Mouse (Mus musculus) erythroblast, adult 5-6 weeks (primary cell): Measurements from ENCODE around the gene Spcs2. TPM values are rescaled to one million over a fixed set of nuclear protein-coding genes. Genes with fewer than 3 reads are reported as not detected.

Experiments
- ATAC-seq: replicated peaks from 2 replicates; pipeline ENCODE4 v1.8.0; 2016; ENCODE audit warnings: moderate number of reproducible peaks, mild to moderate bottlenecking, moderate TSS enrichment, inconsistent platforms; ENCODE audit not compliant: poor library complexity, low FRiP score, severe bottlenecking
- total RNA-seq, 2 experiments: library from RNA; stranded (forward) in 1 of 2; stranded (reverse) in 1 of 2; fragments of 150-400 nt in 1 of 2; fragments of 200-764, 138-1000 nt in 1 of 2; gene quantifications; 2 replicates each; pipeline versions ENCODE4 v1.2.3 to v1.2.4; 2015 to 2017; ENCODE audit warnings: low replicate concordance in 2 of 2

The Spcs2 gene
- total RNA-seq, 2 experiments from 2014 or later: 58.4 to 60.6 TPM

- ATAC-seq: no peak
Observed at GRCm38 (mm10) chr7:99869296-99869695, 6.0 kb upstream of the Spcs2 start.

- ATAC-seq: no peak
Observed at GRCm38 (mm10) chr7:99865219-99865618, 2.0 kb upstream of the Spcs2 start.

DNA sequence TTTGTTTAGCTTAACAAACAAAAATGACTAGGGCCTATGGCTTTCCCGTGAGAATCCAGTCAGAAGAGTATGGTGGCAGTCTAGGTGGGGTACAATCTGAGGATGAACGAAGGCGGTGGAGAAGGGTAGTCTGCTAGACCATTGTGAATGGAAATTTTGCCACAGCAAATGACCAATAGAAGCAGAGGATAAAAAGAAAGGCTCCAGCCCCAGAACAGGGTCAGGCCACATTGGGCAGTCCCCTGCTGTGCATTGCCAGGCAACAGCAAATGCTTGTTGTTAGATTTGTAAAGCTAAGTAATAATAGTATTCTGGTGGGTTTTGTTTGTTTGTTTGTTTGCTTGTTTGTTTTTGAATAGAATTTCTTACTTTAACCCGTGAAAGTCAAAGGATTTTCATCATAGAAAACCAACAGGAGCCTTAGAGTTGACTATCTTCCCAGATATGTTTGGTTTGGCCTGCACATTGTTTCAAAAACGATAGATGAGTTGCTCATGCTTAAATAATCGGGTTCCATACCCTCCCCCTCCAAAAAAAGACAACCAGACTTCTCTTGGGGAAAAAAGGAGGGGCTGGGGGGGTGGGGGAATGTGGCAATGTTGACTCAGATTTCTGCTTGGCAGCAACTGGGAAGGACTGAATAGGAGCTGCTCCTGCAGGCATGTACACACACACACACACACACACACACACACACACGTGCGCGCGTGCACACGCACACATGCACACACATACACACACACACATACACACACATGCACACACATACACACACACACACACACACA, 1.2 kb upstream of the Spcs2 start:
- no peak for ATAC-seq

- peak; percentile 97 for ATAC-seq
Observed at GRCm38 (mm10) chr7:99858813-99859585, 4.3 kb downstream of the Spcs2 start, which contains the start of gene Xrra1. Xrra1 (plus strand) TSS chr7:99859116.

DNA sequence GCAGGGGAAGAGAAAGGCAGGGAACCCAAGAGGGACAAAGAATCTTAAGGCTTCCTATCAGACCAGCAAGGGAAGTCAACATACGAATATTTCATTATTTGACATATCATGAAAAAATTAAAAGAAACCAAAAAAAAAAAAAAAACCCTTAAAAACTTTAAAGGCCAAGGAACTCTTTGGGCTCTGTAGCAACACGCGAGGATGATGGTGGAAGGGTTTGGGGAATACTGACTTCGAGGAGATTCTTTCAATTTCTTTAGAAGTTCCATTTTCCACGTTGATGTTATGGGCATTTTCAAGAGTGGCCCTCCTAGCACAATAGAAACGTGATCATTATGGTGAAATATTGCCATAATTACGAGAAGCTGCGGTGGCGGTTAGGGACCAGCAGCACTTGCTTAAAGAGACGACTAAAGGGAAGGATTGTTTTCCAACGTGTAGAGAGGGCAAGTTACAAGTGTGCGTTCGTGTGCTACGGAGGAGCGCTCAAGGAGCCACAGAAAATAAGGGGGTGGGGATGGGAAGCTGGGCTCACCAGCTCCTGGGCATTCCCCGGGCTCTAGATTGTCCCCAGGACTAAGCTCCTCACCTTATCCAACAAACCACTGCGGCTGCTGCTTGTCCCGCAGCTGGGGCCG, 5.0 kb downstream of the Spcs2 start:
- ATAC-seq: peak; percentile 44; the same call in 1 of the 2 replicates

DNA sequence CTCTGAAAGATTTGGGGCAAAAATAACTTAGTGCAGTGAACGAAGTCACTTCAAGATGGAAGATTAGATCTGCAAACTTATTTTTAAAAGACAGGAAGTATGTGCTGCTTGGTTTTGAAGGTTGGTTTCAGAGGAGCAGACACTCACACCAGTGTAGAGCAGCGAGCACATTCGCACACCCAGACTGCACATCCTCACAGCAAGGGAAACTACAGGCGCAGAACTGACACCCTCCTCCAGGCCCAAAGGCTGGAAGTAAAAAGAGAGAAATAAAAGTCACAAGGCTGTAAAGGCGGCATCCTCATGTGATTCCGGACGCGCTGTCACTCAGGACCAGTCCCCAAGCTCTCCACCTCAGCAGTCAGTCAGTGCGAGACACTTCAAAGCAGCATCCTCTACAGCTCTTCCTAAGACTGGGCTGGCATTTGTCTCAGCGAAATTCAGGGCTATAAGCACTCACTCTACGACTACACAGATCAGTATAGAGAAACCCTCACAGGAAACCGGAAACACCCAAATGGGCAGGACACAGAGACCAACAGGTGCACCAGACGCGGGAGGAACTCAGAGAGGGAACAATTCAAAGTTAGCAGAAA, 6.9 kb downstream of the Spcs2 start:
- no peak for ATAC-seq

DNA sequence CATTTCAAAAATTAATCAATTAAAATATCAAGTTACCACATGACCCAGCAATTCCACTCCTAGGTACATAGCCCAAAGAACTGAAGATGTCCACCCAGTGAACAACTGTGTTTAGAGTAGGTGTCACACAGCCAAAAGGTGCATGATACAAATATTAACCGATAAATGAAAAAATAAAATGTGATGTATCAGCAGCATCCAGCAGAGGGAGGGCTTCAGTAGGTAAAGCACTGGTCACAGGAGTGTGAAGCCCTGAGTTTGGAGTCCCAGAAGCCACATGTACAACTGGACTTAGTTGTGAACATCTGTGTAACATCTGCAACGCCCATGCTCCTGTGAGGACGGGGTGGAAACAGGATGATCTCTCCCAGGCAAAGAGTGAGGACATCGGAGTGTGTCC, 9.0 kb downstream of the Spcs2 start:
- no peak for ATAC-seq

DNA sequence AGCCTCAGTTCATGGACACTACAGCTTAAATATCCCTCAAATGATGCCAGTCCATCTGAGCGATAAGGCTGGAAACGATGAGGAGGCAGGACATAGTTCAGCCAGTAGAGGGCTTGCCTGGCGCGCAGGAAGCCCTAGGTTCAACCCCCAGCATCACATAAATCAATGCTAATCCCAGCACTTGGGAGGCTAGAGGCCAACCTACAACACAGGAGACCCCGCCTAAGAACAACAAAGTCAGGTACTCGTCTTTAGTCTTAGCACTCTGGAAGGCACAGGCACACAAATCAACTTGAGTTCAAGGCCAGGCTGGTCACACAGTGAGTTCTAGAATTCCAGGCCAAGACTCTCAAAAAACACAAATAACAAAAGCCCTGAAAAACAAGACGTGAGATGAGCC, 9.9 kb downstream of the Spcs2 start:
- ATAC-seq: no peak

DNA sequence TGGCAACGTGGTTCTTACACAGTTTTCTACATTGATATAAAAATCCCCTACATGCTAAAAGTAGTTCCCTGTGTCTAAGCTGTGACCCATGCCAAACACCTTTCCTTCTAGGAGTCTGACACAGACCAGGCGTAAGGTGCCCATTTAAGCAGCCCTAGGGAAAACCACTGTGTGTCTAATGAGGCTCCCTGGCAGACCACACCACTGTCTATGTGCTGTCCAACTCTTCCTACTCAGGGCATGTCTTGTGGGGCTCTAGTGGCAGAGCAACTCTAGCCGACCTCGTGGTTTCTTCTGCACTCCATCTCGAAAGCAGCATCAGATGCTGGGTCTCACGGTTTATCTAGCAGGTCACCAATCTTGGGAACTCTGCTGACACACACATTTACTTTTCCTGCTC, 11.6 kb downstream of the Spcs2 start:
- no peak for ATAC-seq

DNA sequence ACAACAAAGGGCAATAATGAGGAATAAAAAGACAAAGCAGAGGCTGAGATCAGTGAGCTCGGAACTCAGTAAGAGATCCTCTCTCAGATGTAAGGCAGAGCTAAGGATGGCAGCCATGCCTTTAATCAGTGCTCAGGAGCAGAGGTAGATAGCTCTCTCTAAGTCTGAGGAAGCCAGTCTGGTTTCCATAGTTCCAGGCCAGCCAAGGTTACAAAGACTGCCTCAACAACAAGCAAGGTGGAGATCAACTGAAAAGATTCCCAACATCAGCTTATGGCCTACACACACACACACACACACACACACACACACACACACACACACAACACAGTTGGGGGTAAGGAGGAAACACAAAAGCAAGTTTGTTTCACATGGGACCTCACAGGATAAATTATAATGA, 12.1 kb downstream of the Spcs2 start:
- no peak for ATAC-seq

DNA sequence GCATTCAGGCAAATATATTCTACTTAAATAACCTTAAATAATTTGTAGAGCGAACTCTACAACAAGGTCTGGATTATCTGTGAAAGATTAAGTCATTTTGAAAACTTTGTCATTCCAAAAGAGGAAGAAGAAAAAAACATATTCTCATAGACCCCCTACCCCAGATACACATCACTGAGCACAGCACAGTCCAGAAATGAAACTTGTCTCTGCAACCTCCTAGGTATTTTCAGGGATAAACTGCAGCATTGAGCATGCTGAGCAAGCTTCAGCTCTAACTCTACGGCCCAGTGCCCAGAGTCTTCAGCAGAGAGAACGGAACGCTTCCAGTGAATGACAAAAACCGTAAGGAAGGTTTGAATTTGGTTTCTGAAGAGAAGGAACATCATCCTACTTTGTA, 12.7 kb downstream of the Spcs2 start:
- no peak for ATAC-seq

DNA sequence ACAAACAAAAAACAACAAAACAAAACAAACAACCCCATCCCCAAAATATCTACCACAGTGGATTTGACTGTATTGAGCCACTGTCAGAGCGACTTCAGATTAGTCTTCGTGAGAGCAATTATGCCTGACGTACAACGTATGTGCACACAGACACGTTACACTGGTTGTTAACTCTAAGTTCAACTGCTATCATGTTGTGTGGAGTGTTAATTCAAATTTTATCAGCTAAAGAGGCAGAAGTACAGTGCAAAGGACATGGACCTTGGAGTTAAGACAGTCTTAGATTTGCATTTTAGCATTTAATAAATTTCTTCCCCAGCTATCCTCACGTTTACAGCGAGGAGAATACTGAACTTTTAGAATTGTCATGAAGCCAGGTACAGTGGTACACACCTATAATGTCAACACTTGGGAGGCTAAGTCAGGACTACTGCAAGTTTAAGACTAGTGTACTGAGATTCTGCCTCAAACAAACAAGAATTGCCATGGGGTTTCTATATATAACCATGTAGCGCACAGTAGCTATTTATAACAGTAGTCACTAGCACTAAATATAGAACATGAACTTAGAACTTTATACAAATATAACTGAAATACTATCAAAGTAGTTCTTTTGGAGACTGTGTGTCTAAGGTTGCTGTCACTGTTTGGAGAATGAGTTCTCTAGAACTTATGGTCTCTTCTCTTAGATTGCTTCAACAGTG, 17.6 kb downstream of the Spcs2 start:
- ATAC-seq: no peak

- no peak for ATAC-seq
Observed at GRCm38 (mm10) chr7:99838241-99838640, 25.0 kb downstream of the Spcs2 start.

DNA sequence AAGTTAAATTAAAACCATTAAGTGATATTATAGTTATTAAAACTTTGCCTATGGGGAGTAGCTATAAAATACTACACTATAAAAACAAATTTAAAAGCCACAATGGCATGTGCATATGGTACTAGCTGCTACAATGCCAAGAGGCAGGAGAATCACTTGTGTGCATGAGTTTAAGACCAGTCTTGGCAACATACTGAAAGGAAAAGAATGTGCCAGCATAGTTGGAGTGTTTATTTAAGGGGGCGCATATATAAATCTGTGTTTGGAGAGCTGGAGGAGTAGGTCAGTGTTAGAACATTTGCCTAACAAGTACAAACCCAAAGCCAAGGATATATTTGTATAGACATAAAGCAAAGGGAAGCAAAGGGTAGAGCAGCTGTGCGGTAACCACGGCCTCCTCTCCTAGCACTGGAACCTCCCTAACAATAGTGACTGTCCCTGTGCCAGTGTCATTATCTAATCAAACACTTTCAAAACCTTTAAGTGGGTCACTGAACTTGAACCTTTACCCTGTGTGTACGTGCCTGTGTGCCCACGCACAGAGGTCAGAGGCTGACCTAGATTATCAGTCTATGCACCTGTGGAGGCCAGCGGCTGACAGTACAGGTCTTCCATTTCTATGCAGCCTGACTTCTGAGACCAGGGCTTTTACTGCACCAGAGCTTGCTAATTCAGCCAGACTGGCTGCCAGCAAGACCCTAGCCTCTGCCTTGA, 25.7 kb downstream of the Spcs2 start:
- no peak for ATAC-seq

DNA sequence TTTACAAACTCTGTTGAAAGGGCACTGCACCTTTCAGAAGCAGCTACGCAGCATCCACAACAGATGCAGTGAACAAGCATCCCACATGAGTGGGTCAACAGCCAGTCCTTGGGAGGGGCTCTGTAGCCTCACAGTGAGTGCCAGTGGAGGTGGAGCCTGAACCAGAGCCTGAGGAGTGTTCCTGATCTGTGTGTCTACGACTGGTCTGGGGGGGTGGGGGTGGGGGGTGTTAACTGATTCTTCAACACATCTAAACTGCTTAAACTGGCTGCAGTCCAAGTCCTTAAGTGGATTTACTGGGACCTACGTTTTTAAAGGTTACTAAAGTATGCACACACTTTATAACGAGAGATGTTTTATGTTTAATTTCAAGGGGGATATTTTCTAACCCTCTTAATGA, 26.5 kb downstream of the Spcs2 start:
- no peak for ATAC-seq

- ATAC-seq: no peak
Observed at GRCm38 (mm10) chr7:99834314-99834853, 28.9 kb downstream of the Spcs2 start.

- no peak for ATAC-seq
Observed at GRCm38 (mm10) chr7:99833846-99834222, 29.4 kb downstream of the Spcs2 start.

- ATAC-seq: no peak
Observed at GRCm38 (mm10) chr7:99833115-99833845, 30.0 kb downstream of the Spcs2 start.
